Mouse (Mus musculus) heart, embryonic 13.5 days (tissue): ENCODE measurements around the gene Golph3. TPM values are rescaled to one million over a fixed set of nuclear protein-coding genes. Genes with fewer than 3 reads are reported as not detected.

ENCODE experiments used
- ATAC-seq: fragments of 200-750 bp; cut with Nextera tagmentation; 2 replicates; pipeline ENCODE4 v1.8.0; 2017; ENCODE audit warnings: moderate TSS enrichment; ENCODE audit not compliant: insufficient number of reproducible peaks, low FRiP score, low TSS enrichment; ENCODE audit errors: extremely low read depth
- H3K27ac ChIP-seq: fragments of 300-500 bp; sonication (generic); replicated peaks from 2 replicates; pipeline ENCODE4 v1.5.1; 2015; ENCODE audit warnings: moderate library complexity, mild to moderate bottlenecking, inconsistent platforms
- H3K27me3 ChIP-seq: fragments of 300-500 bp; sonication (generic); replicated peaks from 2 replicates; pipeline ENCODE4 v1.6.1; 2015; ENCODE audit warnings: mild to moderate bottlenecking, inconsistent platforms
- H3K36me3 ChIP-seq: fragments of 300-500 bp; sonication (generic); 2 replicates; pipeline ENCODE4 v1.6.1; 2015; ENCODE audit warnings: mild to moderate bottlenecking, inconsistent platforms
- H3K4me1 ChIP-seq: fragments of 300-500 bp; sonication (generic); 2 replicates; pipeline ENCODE4 v1.6.1; 2015; ENCODE audit warnings: inconsistent platforms
- H3K4me2 ChIP-seq: fragments of 300-500 bp; sonication (generic); 2 replicates; pipeline ENCODE4 v1.6.1; 2015; ENCODE audit warnings: inconsistent platforms, mild to moderate bottlenecking, moderate library complexity
- H3K4me3 ChIP-seq: fragments of 300-500 bp; sonication (generic); 2 replicates; pipeline ENCODE4 v1.5.1; 2015; ENCODE audit warnings: moderate library complexity, mild to moderate bottlenecking, inconsistent platforms
- H3K9ac ChIP-seq: fragments of 300-500 bp; sonication (generic); 2 replicates; pipeline ENCODE4 v1.6.1; 2015; ENCODE audit warnings: inconsistent platforms, mild to moderate bottlenecking, moderate library complexity
- H3K9me3 ChIP-seq: fragments of 300-500 bp; sonication (generic); 2 replicates; pipeline ENCODE4 v1.6.1; 2016; ENCODE audit warnings: inconsistent platforms
- WGBS: fragments of 180-500 bp; shearing (Covaris S2); methylation state at CpG from one replicate; pipeline ENCODE4 v1.1.7; 2015; ENCODE audit warnings: mixed read lengths; 5-methylcytosine and 5-hydroxymethylcytosine counted together
- polyA plus RNA-seq: library from polyadenylated mRNA; unstranded; fragments of >200 nt; fragmentation: Nextera tagmentation; extraction: Ambion mirVana; gene quantifications from 2 replicates; pipeline ENCODE4 v1.2.1, GENCODE M21; 2015

Golph3 gene
- polyA plus RNA-seq, 1 experiment from 2014 or later, result 60.1 TPM

DNA sequence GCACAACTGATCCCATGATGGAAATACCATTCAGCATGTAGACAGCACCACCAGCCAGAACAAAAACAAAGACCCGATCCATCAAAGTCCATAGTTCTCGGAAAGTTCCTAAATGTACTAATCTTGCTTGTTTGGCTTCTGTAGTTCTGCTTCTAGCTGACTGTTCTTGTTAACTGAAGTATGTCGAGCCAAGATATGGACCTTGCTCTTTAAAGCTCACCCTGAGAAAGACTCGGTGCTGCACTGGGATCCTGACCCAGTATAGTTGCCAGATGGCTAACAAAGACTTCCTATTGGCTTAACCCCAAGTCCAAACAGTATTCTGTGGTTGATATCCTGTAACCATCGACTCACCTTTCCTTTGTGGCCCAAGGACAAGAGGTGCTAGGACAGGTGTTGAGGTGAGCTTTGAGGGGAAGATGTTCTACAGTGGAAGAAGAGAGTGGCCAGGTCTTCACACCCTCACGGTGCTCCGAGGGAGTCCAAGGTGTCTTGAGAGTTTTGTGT lies 23.0 kb upstream of the Golph3 start:
- Histone ChIP-seq H3K4me2 (no peak overlapping the region), H3K9ac (no peak overlapping the region), H3K4me3 (no peak overlapping the region), H3K36me3 (no peaks in the 10 kb centered on the region), H3K4me1 (no peaks in the 10 kb centered on the region), H3K27ac (no peak overlapping the region), H3K9me3 (no peaks in the 10 kb centered on the region), H3K27me3 (no peaks in the 10 kb centered on the region)
- WGBS, result 74% methylated on average over 7 of the region's 7 CpGs
- ATAC-seq, result no peak

DNA sequence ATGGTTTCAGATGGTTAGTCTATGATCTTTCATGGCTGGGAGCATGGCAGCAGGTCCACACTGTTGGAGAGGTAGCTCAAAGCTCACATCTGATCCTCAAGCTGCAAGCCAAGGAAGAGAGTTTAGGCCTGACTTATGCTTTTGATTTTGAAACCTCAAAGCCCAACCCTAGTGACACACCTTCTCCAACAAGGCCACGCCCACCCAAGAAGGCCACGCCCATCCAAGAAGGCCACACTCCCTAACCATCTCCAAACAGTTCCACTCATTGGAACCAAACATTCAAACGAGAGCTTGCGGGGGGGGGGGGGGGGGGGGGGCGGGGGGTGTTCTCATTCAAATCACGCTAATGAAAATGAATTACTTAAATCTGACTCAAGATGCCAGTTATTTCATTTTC lies 19.5 kb upstream of the Golph3 start:
- Histone ChIP-seq H3K27me3 (no peaks in the 10 kb centered on the region), H3K27ac (no peak overlapping the region), H3K4me3 (no peak overlapping the region), H3K4me1 (peaks cover 7% of the 10 kb centered on the region), H3K9me3 (no peaks in the 10 kb centered on the region), H3K4me2 (no peak overlapping the region), H3K9ac (no peak overlapping the region), H3K36me3 (no peaks in the 10 kb centered on the region)
- WGBS, result 69% methylated on average over 5 of the region's 6 CpGs
- ATAC-seq, result no peak

DNA sequence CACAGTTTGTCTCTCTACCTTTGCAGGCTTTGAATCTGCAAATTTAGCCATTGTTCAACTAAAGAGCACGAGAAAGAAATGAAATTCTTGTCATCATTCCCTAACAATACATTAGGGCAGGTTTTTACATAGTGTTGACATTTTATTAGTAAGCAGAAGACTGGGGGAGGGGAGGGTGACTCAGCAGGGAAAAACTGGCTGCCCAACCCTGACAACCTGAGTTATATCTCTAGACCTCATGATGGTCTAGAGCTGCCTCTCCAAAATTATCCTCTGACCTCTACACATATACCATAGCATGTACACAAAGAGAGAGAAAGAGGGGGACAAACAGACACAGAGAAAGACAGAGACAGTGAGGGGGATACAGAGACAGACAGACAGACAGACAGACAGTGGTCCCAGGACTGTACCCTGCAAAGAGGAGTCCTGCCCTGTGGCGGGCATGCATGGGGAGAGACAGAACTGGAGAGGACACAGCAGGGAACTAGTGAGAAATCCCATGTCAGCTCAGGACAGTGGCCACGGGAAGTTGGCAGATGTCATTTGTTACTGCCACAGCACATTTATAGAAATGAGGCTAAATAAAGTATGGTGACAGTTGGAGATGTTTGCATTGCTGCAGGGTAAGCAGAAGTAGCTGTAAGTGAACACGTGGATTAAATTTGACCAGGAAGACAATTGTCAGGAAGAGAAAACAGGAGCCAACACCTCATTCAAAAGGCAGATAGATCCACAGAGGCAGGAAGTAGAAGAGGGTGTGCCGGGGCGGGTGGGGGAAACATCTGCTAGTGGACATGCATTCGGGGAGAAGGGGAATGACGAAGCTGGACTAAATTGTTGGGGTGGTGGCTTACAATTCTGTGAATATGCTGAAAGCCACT lies 14.8 kb upstream of the Golph3 start:
- Histone ChIP-seq H3K4me1 (peaks cover 15% of the 10 kb centered on the region), H3K9me3 (no peaks in the 10 kb centered on the region), H3K36me3 (no peaks in the 10 kb centered on the region), H3K27me3 (no peaks in the 10 kb centered on the region), H3K4me3 (no peak overlapping the region), H3K4me2 (no peak overlapping the region; the same call in 1 of the 2 replicates), H3K9ac (no peak overlapping the region), H3K27ac (no peak overlapping the region)
- ATAC-seq, result peak; percentile 65; the same call in 1 of the 2 replicates
- 39% methylated on average over 8 of the region's 8 CpGs for WGBS

DNA sequence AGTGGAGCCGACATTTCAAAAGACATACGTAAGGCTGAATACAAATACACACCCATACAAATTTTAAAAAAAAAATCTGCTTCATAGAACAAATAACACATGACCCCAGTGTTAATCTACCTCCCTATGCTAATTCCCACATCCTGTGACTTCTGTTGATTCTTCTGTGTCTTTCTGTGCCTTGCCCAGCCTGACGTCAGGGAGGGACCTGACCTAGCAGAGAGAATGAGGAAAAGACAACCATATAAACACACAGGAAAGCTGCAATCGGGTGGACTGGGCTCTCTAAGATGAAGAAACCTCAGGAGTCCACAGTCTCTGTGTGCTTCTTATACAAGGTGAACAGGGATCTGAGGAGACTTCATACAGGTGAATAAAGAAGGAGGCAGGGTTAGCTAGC lies 14.1 kb upstream of the Golph3 start:
- WGBS, result 66% methylated on average over 4 of the region's 4 CpGs
- no peak overlapping the region for H3K27ac ChIP-seq

GRCm38 (mm10) chr15:12308539-12308938 lies 12.7 kb upstream of the Golph3 start:
- H3K27ac ChIP-seq, result no peak overlapping the region
- no peak overlapping the region for H3K4me3 ChIP-seq
- H3K36me3 ChIP-seq, result no peaks in the 10 kb centered on the region
- no peak overlapping the region for H3K4me2 ChIP-seq
- H3K4me1 ChIP-seq, result peaks cover 15% of the 10 kb centered on the region
- no peak for ATAC-seq
- H3K9ac ChIP-seq, result no peak overlapping the region
- WGBS, result 85% methylated on average over 5 of the region's 5 CpGs
- no peaks in the 10 kb centered on the region for H3K27me3 ChIP-seq
- H3K9me3 ChIP-seq, result no peaks in the 10 kb centered on the region

More for the DNA sequence above, 14.1 kb upstream of the Golph3 start:
- Histone ChIP-seq H3K36me3 (no peaks in the 10 kb centered on the region), H3K4me3 (no peak overlapping the region), H3K4me1 (peaks cover 15% of the 10 kb centered on the region), H3K27me3 (no peaks in the 10 kb centered on the region), H3K4me2 (no peak overlapping the region), H3K9me3 (no peaks in the 10 kb centered on the region), H3K9ac (0 out of 2 replicates have a peak overlapping the region, but pooled peaks have one; percentile 7)
- ATAC-seq, result no peak

DNA sequence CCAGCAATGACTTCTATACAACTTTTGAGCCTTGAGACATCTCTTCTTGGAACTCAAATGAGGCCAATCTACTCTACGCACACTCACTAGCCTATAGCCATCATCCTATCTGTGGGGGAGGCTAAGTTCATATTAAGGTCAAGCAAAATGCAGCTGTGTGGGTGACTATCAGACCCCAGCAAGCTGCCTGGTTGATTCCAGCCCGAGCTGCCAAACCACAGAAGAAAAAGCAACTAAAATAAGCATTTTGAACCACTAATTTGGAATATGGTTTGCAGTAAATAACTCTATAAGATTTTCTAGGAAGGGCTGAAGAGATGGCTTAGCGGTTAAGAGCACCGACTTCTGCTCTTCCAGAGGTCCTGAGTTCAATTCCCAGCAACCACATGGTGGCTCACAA lies 10.6 kb upstream of the Golph3 start:
- no peaks in the 10 kb centered on the region for H3K36me3 ChIP-seq
- no peak for ATAC-seq
- 76% methylated on average over 4 of the region's 4 CpGs for WGBS
- no peak overlapping the region for H3K4me3 ChIP-seq
- H3K9me3 ChIP-seq, result no peaks in the 10 kb centered on the region
- no peak overlapping the region for H3K9ac ChIP-seq
- H3K27ac ChIP-seq, result no peak overlapping the region
- no peak overlapping the region for H3K4me2 ChIP-seq
- peaks cover 15% of the 10 kb centered on the region for H3K4me1 ChIP-seq
- H3K27me3 ChIP-seq, result no peaks in the 10 kb centered on the region

- Histone ChIP-seq H3K36me3 (no peaks in the 10 kb centered on the region), H3K27ac (no peak overlapping the region), H3K4me1 (peaks cover 10% of the 10 kb centered on the region), H3K4me2 (no peak overlapping the region), H3K4me3 (no peak overlapping the region), H3K9ac (no peak overlapping the region), H3K9me3 (no peaks in the 10 kb centered on the region), H3K27me3 (no peaks in the 10 kb centered on the region)
- ATAC-seq, result no peak
- 76% methylated on average over 7 of the region's 7 CpGs for WGBS
These were observed 9.8 kb upstream of the Golph3 start for GRCm38 (mm10) chr15:12311465-12311864.

DNA sequence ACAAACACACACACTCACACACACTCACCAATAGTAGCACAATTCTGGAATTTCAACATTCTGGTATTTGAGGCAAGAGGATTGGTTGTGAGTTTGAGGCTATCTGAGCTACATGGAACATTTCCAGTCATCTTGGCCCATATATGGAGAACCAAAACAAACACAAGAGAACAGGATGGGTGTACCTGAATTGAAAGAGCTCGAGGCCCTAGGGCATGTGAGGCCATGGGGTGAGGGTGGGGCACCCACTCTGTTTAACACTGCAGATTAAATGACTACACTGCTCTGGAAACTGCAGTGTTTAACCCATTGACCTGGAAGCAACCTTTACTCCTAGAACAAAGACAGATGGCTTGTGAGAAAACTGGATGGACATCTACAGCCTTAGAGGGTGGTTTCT lies 8.0 kb upstream of the Golph3 start:
- Histone ChIP-seq H3K4me2 (no peak overlapping the region), H3K9me3 (no peaks in the 10 kb centered on the region), H3K4me1 (no peaks in the 10 kb centered on the region), H3K9ac (no peak overlapping the region), H3K27me3 (no peaks in the 10 kb centered on the region), H3K4me3 (no peak overlapping the region), H3K27ac (no peak overlapping the region), H3K36me3 (no peaks in the 10 kb centered on the region)
- ATAC-seq, result no peak
- 20% methylated on average over 1 of the region's 1 CpGs for WGBS

GRCm38 (mm10) chr15:12314584-12314983 lies 6.7 kb upstream of the Golph3 start:
- Histone ChIP-seq H3K27ac (no peak overlapping the region), H3K36me3 (no peaks in the 10 kb centered on the region), H3K9me3 (no peaks in the 10 kb centered on the region), H3K27me3 (no peaks in the 10 kb centered on the region; the same call in 1 of the 2 replicates), H3K4me2 (no peak overlapping the region), H3K4me3 (no peak overlapping the region), H3K4me1 (no peaks in the 10 kb centered on the region), H3K9ac (no peak overlapping the region)
- no peak for ATAC-seq
- WGBS, result 77% methylated on average over 5 of the region's 5 CpGs

GRCm38 (mm10) chr15:12315996-12316395 lies 5.3 kb upstream of the Golph3 start:
- no peaks in the 10 kb centered on the region for H3K9me3 ChIP-seq
- peaks cover 4% of the 10 kb centered on the region; the same call in 1 of the 2 replicates for H3K27me3 ChIP-seq
- H3K4me3 ChIP-seq, result no peak overlapping the region
- no peak overlapping the region for H3K4me2 ChIP-seq
- ATAC-seq, result no peak
- no peak overlapping the region for H3K27ac ChIP-seq
- no peaks in the 10 kb centered on the region for H3K36me3 ChIP-seq
- 58% methylated on average over 2 of the region's 2 CpGs for WGBS
- no peak overlapping the region for H3K9ac ChIP-seq
- H3K4me1 ChIP-seq, result peaks cover 9% of the 10 kb centered on the region

DNA sequence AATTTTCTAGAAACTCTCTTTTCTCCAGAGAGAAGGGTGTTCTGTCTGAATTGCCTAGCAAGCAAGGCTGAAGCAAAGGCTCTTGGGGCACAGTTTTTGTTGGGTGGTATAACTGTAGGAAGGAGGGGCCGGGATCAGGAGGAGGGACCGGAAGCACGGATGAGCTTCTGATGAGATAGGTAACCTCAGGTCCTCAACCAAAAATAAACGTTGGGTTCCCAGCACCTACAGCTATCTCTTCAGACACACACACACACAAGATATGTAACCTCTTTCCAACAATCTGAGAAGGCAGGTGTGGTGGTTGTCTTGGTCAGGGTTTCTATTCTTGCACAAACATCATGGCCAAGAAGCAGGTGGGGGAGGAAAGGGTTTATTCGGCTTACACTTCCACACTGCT lies 4.0 kb upstream of the Golph3 start:
- Histone ChIP-seq H3K4me2 (no peak overlapping the region), H3K36me3 (no peaks in the 10 kb centered on the region), H3K9me3 (no peaks in the 10 kb centered on the region), H3K27me3 (peaks cover 4% of the 10 kb centered on the region; the same call in 1 of the 2 replicates), H3K4me1 (peaks cover 9% of the 10 kb centered on the region), H3K27ac (no peak overlapping the region), H3K4me3 (no peak overlapping the region), H3K9ac (no peak overlapping the region)
- WGBS, result 62% methylated on average over 5 of the region's 5 CpGs
- ATAC-seq, result no peak

DNA sequence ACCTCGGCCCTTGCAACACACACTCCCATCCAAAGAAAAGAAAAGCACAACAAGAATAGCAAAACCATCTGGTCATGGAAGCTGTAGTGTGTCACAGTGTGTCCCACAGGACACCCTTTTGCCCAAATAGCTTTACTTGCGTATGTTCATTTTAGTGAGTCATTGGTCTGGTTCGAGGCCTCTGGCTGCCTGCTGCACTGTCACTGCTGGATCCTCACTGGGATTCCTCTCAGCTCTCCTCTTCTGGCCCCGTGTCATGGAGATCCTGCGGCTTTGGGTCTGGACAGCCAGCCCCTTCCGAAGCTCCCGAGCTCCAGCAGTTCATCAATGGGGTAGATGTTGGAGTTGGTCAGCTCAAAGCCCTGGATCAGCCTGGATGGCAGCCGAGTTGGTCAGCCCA lies 2.8 kb upstream of the Golph3 start:
- ATAC-seq, result no peak
- Histone ChIP-seq H3K9ac (no peak overlapping the region), H3K36me3 (no peaks in the 10 kb centered on the region), H3K4me1 (peaks cover 15% of the 10 kb centered on the region), H3K4me3 (no peak overlapping the region), H3K27me3 (peaks cover 4% of the 10 kb centered on the region; the same call in 1 of the 2 replicates), H3K4me2 (no peak overlapping the region), H3K27ac (no peak overlapping the region), H3K9me3 (no peaks in the 10 kb centered on the region)
- 77% methylated on average over 8 of the region's 8 CpGs for WGBS
